Mouse (Mus musculus): Measurements from ENCODE around the gene Gigyf2.

GRCm38 (mm10) chr1:87482546-87482945, 155.7 kb downstream of the Gigyf2 start:
- TF ChIP-seq CTCF (IDR thresholded peaks at IDR 0.05; ENCODE audit: borderline replicate concordance, insufficient read depth, low read length) (no peak), POLR2A (IDR thresholded peaks at IDR 0.05; ENCODE audit: low read depth, low read length) (no peak)
